Mouse (Mus musculus) heart, adult 18-20 months (tissue): ENCODE measurements around the gene Diras1. TPM values are rescaled to one million over a fixed set of nuclear protein-coding genes. Genes with fewer than 3 reads are reported as not detected.
A peak's percentile ranks its signal among the peaks of the same experiment; 100 is the strongest.
"Not testable (repeated sequence)": the region's sequence is repeated elsewhere in the genome, so short reads cannot be mapped to it uniquely, and the experiment has no call there.

ENCODE experiments used
- DNase-seq, 2 experiments: peaks; one replicate each; pipeline ENCODE4 v3.0.0; 2021 to 2022; ENCODE audit warnings: mixed read lengths in 1 of 2
- total RNA-seq, 2 experiments: library from RNA; stranded (reverse); gene quantifications; 2 replicates each; pipeline ENCODE4 v1.2.3; 2021

Diras1 gene
- total RNA-seq, 2 experiments from 2014 or later = not detected

DNA sequence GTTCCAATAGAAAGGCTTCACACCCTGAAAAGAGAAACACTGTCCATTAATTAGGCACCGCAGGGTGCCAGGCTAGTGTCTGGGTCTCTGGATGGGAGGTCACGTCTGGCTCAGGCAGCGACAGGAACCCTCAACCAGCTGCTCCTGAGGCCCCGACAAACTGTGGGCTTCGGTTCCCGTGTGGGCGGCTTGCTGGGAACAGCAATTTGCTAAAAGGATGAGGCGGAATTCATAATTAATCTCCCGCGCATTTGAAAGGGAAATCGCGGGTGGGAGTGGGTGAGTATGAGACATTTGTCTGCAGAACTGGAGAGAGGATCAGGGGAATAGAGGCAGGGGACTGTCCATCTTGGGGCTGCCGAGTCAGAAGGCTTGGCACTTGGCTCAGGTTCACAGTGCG is 27.4 kb downstream of the Diras1 start:
- no peak for DNase-seq

GRCm38 (mm10) chr10:80997332-80997731 is 28.1 kb downstream of the Diras1 start:
- no peak for DNase-seq

GRCm38 (mm10) chr10:80996501-80996900 is 29.0 kb downstream of the Diras1 start:
- DNase-seq = no peak

DNA sequence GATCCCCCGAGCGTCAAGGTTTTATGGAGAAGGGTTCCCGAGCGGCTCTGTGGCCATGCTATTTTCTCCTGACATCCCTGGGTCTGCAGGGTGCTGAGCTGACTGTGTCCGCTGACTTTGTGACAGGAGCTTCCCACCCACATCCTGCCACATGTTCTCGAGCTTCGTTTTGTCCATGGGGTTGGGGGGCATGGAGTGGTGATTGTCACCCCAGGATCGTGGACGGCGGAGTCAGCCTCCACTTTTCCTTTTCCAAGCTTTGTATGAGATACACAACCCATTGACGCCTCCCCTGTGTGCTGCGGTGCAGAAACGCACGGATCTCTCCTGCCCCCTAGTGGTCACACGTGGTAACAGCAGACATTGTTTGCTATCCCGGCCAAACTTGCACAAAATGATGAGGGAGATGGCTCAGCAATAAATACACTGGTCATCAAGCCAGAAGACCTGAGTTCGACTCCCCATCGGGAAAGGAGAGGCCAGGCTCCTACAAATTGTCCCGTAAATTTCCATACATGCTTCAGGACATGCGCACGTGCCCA is 30.3 kb downstream of the Diras1 start:
- peak; percentile 77 to 91 for DNase-seq

DNA sequence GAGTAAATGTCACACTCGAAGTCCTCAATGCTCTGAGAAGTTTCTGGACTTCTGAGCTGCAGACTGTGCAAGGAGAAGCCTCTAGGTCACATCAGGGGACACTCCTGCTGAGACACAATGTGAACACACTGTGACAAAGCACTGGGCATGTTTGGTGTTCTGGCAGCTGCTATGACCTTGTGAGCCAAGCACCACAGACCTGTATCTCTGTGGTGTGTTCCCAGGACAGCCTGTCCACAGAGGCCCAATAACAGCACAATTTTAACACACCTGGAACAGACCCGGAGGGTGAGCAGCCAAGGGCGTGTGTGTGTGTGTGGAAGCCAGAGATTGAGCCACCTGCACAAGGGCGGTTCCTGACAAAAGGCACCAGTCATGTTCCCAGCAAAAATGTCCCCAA is 30.8 kb downstream of the Diras1 start:
- peak; percentile 67 to 81 for DNase-seq

GRCm38 (mm10) chr10:80993276-80993675 is 32.2 kb downstream of the Diras1 start:
- DNase-seq = no peak

DNA sequence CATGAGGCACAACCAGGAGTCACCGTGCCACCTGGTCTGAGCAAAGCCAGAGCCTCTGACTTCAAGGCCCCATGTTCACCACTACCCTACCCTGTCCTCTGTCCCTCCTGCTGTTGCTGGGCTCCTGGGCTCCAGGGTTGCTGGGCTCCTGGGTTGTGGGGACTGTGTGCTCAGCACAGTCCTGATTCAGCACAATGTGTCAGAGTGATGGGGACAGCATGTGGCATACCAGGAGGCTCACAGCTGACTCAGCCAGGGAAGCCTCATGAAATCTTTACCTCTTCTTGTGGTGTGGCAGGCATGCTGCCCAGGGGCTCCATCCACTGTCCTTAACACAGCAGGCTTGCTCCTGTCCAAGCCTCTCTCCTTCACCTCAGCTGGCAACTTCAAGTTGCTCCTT is 33.5 kb downstream of the Diras1 start:
- DNase-seq = no peak

- no peak for DNase-seq
Observed at GRCm38 (mm10) chr10:80991007-80991406, 34.5 kb downstream of the Diras1 start.

DNA sequence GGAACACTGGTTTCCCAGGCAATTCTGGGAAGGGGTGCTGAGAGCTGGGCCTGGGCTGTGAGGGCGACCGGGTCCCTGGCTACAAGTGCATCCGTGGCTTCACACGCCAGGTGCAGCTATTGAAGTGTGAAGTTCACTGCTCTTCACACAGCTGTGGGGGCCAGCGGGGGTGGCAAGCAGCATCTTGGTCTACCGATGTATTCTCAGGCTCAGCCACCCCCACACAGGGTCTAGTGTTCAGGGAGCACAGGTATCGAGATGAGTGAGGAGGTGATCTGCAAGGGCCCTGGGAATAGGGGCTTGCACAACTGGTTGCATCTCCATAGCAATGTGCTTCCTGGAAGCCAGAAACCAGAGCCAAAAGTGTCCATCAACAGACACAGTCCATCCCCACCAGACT is 35.1 kb downstream of the Diras1 start:
- DNase-seq = no peak

- DNase-seq = not testable (repeated sequence)
Observed at GRCm38 (mm10) chr10:80989854-80990253, 35.6 kb downstream of the Diras1 start.

DNA sequence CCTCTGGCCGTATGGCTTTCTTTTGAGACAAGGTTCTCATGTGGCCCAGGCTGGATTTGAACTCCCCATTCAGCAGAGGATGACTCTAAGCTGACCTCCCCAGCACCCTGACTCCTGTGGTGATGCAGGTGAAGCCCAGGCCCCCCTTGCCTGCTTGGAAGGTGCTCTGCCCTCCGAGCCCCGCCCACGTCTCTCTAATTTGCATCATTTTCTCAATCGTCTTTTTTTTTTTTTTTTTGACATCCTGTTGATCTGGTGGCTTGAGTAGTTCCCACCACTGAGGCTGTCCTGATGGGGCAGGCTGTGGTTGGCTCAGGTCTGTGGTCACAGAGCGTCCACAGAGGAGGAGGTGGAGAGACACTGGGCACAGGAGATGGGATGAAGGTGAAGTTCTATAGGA is 36.0 kb downstream of the Diras1 start:
- DNase-seq = no peak

GRCm38 (mm10) chr10:80987709-80988441 is 37.6 kb downstream of the Diras1 start:
- peak; percentile 90 for DNase-seq

DNA sequence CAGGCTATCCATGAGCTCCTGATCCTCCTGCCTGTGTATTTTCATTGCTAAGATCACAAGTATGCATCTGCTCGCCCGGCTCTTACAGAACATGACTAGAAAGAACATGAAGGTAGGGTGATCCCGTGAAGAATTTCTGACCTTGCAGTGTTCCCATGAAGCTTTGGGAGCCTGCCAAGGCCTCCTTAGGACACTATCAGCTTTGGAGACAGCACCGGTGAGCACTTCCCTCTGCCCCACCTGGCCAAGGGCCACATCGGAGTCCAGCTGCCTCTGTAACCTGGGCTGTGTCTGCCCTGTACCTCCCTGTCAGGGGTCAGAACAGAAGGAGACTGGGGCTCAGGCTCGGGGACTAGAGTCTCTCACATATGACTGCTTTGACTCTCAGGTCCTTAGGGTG is 38.7 kb downstream of the Diras1 start:
- DNase-seq = peak; percentile 77 to 79

DNA sequence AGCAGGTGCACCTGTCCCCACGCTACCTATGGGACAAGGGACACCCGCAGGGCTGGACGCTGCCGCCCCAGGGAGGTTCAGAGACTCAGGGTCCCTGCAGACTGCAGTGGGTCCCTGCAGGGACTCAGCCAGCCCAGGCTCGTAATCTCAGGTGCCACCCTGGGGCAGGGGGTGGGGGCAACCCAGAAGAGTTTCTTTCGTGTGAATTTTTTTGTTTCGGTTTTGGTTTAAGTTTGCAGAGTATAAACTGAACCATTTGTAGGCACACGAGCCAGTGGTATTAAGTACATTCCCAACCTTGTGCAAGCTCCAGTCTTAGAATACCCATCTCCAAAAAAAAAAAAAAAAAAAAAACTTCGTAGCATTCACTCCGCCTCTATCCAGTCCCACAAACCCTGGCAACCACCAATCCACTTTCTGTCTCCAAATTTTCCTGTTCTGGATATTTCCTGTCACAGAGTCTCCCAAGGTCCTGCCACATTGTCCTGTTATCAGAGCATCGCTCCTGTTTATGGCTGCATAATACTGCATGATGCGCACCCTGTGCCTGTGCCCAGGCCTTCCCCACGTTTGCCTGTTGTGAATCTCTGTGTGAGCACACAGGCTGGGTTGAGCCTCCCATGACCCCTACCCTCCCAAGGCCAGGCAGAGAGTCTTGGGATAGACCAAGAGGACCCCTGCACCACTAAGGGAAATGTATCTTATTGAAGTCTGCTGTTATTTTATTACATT is 39.3 kb downstream of the Diras1 start:
- no peak for DNase-seq

DNA sequence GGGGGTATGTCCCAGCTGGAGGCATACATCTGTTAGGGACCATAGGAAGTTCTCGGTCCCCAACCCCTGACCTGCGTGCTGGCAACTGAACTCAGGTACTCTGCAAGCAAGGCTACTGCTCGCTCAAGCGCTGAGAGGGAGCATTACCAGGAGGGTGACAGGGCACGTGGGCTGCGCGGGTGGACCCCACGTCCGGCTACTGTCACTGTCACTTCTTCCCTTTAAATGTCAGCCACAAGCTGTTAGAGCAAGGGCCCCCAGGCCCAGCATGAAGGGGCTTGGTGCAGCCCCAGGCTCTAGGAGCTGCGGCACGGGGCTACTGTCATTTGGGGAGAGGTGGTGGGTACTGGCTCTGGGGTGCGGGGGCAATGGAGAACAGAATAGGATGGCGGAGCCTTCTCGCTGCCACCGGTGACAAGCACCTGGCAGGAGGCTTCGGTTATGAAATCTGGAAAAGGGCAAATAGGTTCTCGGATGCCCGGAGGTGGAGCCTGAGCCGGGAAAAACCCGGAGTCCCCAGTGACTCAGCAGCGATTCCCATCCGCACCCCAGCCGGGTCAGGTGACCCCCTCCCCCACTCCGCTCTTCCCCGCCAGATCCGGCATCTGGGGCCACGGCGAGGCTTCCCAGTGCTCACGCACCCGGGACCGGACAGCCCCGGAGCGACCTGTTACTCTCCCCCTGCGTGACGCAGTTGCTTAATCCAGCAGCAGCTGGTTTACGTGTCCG is 40.1 kb downstream of the Diras1 start:
- DNase-seq = peak; percentile 39 to 53

DNA sequence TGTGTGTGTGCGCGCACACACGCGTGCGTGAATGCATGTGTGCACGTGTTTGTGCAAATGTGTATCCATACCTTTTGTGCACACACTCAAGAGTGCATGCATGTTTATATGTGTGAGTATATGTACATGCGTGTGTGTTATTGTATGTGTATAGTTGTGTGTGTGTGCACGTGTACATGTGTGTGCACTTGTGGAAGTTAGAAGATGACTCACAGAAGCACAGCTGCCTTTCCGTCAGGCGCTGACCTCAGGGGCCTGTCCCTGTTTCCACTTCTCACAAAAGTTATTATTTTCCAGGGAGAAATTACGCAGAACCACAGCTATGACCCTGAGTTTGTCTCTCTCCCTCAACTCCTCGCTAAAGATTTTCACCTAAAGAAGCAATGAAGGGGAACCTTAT is 41.2 kb downstream of the Diras1 start:
- DNase-seq = no peak

- DNase-seq = no peak
Observed at GRCm38 (mm10) chr10:80982381-80982780, 43.1 kb downstream of the Diras1 start.

- no peak for DNase-seq
Observed at GRCm38 (mm10) chr10:80981564-80982112, 43.8 kb downstream of the Diras1 start.

DNA sequence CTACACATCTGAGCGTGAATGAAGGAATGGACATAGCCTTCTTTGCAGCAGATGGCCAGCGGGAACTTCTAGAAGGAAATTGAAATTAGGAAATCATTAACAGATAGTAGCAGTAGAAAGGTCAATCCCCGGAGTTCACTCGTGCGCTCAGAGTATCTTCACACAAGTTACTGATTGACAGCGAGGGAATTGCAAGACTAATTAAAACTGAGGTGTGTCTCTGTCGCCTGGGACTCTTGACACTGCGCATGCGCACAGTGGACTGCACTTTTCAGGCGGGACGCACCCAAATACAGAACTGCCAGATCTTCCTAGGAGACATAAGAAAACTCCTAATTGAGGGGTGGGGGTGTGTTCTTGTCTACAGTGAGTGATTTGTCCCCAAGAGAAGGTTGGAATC is 50.0 kb downstream of the Diras1 start:
- no peak for DNase-seq

GRCm38 (mm10) chr10:80973722-80974121 is 51.7 kb downstream of the Diras1 start:
- peak in 1 of 2 experiments; percentile 56 for DNase-seq

GRCm38 (mm10) chr10:80972071-80972987 is 53.1 kb downstream of the Diras1 start:
- peak in 1 of 2 experiments; percentile 61 for DNase-seq
